Mouse (Mus musculus) liver, adult 10 weeks (tissue): ENCODE results near the gene Olfr1219. TPM values are rescaled to one million over a fixed set of nuclear protein-coding genes. Genes with fewer than 3 reads are reported as not detected.

Experiments
- polyA plus RNA-seq: library from polyadenylated mRNA; stranded (reverse); fragments of 350-450 nt; fragmentation: Illumina TruSeq; extraction: RNeasy Lipid Tissue Mini Kit (QIAGEN cat#74804); gene quantifications from one replicate; pipeline ENCODE4 v1.2.3, GENCODE M21; 2014; ENCODE audit warnings: low read depth, low replicate concordance

The Olfr1219 gene
- polyA plus RNA-seq = not detected

DNA sequence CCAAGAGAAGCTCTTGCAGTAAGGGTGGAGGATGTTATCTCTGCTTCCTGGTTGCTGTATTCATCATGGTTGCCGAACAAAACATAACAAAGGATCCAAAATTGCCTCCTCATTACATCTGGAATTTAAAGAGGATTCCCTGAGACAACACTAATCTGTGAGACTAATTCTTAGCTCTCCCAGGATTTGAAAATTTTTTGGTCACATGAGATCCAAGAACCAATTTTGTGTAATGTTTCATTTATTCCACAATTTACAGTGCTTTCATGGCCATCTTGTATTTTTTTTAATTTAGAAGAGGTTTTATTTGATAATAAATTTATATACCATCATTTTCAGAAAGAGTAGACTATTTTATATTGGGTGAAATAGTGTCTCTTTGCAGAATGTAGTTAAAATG is at the start of gene Olfr1219:
Olfr1219 (minus strand) TSS at position 101 of the 400 bp plus-strand sequence.

DNA sequence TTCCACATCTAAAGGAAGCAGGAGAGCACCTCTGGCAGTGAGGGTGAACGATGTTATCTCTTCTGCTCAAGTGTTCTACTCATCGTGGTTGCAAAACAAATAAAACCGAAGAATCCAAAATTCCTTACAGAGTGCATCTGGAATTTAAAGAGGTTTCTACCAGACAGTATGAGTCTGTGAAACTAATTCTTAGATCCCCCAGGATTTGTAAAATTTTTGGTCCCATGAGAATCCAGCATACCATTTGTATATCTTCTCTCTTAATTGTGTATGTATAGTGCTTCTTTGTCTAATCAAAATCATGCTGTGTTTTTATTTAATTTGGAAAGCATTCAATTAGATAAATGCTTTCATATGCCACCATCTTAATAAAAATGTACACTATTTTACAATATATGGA is 49.6 kb upstream of the Olfr1219 start, which contains the start of gene Olfr1222:
Olfr1222 (minus strand) TSS at position 101 of the 400 bp plus-strand sequence.

DNA sequence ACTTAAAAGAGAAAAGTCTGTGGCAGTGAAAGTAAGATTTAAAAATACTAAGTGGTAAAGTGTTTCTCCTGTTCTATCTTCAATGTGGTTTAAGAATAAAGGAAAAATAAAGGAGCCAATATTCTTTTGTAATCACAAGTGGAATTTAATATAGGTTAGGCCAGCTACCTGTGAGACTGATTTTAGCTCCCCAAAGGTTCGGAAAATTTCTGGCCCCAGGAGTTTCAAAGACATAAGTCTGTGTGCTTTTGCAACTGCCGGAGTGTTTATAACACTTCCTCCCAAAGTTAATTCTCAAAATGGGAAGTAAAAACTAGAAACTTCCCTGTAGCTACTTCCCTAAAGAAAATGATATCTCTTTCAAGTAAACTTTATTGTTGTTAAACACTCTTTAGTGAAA is 33.9 kb upstream of the Olfr1219 start, which contains the start of gene Olfr1221:
Olfr1221 (minus strand) TSS at position 101 of the 400 bp plus-strand sequence.

DNA sequence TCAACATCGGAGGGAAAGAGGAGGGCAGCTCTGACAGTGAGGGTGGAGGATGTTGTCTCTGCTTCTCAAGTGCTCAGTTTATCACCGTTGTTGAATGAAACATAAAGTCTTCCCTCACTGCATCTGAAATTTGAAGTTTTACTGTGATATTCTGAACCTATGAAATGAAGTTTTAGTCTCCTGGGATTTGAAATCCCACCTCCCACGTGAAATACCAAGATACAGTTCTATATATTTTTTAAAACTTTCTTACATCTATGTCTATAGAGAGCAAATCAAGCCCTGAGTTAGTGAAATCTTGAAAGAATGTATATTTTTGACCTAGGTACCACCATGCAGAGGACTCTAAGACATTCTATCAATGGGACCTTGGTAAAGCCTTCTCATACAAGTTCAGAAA is 23.4 kb upstream of the Olfr1219 start, which contains the start of gene Olfr1220:
Olfr1220 (minus strand) TSS at position 101 of the 400 bp plus-strand sequence.

DNA sequence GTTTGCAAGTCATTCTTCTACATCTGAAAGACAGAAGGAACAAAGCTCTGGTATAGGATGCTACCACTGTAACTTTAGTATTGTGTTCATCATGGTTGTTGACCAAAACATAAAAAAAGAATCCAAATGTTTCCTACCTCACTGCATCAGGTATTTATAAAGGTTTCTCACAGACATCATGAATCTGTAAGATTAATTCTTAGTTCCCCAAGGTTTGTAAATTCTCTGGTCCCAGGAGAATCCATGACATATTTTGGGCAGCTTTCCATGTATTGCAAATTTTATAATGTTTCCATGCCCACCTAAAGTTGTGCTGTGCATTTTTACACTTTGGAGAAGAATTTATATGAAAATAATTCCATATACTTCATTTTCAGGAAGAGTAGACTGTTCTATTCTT is 22.2 kb downstream of the Olfr1219 start, which contains the start of gene Olfr1218:
Olfr1218 (minus strand) TSS at position 101 of the 400 bp plus-strand sequence.

DNA sequence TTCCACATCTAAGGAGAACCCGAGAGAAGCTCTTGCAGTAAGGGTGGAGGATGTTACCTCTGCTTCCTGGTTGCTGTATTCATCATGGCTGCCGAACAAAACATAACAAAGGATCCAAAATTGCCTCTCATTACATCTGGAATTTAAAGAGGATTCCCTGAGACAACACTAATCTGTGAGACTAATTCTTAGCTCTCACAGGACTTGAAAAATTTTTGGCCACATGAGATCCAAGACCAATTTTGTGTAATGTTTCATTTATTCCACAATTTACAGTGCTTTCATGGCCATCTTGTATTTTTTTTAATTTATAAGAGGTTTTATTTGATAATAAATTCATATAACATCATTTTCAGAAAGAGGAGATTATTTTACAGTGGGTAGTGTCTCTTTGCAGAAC is 51.3 kb downstream of the Olfr1219 start, which contains the start of gene Olfr1217:
Olfr1217 (minus strand) TSS at position 101 of the 400 bp plus-strand sequence.

Other genes starting within 250 kb of the Olfr1219 start
- not detected for gene Olfr1204, start 234.2 kb downstream of the Olfr1219 start, polyA plus RNA-seq
- gene Olfr1206, start 220.3 kb downstream of the Olfr1219 start, polyA plus RNA-seq = not detected
- not detected for gene Olfr1208, start 181.2 kb downstream of the Olfr1219 start, polyA plus RNA-seq
- gene Olfr1209, start 168.4 kb downstream of the Olfr1219 start, polyA plus RNA-seq = not detected
- not detected for gene Olfr1211, start 145.4 kb downstream of the Olfr1219 start, polyA plus RNA-seq
- gene Olfr1212, start 129.5 kb downstream of the Olfr1219 start, polyA plus RNA-seq = not detected
- not detected for gene Gm13762, start 103.2 kb downstream of the Olfr1219 start, polyA plus RNA-seq
- gene Olfr1214, start 90.9 kb downstream of the Olfr1219 start, polyA plus RNA-seq = not detected
- gene Olfr1215, start 76.5 kb downstream of the Olfr1219 start, polyA plus RNA-seq = not detected
- not detected for gene Olfr1216, start 65.2 kb downstream of the Olfr1219 start, polyA plus RNA-seq
- gene Olfr1217, start 51.4 kb downstream of the Olfr1219 start, polyA plus RNA-seq = not detected
- not detected for gene Olfr1218, start 22.3 kb downstream of the Olfr1219 start, polyA plus RNA-seq
- not detected for gene Olfr1220, start 23.3 kb upstream of the Olfr1219 start, polyA plus RNA-seq
- gene Olfr1221, start 33.8 kb upstream of the Olfr1219 start, polyA plus RNA-seq = not detected
- gene Olfr1222, start 49.5 kb upstream of the Olfr1219 start, polyA plus RNA-seq = not detected
- not detected for gene Olfr1223, start 68.0 kb upstream of the Olfr1219 start, polyA plus RNA-seq
- not detected for gene Olfr1224-ps1, start 80.6 kb upstream of the Olfr1219 start, polyA plus RNA-seq
- not detected for gene Olfr1225, start 91.2 kb upstream of the Olfr1219 start, polyA plus RNA-seq
- not detected for gene Olfr1226, start 116.5 kb upstream of the Olfr1219 start, polyA plus RNA-seq
- gene Olfr1228, start 170.5 kb upstream of the Olfr1219 start, polyA plus RNA-seq = not detected
- not detected for gene Olfr1229, start 204.5 kb upstream of the Olfr1219 start, polyA plus RNA-seq
- not detected for gene Olfr1230, start 213.8 kb upstream of the Olfr1219 start, polyA plus RNA-seq
- not detected for gene Olfr1231, start 223.6 kb upstream of the Olfr1219 start, polyA plus RNA-seq
- gene Olfr1232, start 246.2 kb upstream of the Olfr1219 start, polyA plus RNA-seq = not detected